Mouse (Mus musculus) limb, embryonic 12.5 days (tissue): ENCODE measurements around the gene Nufip1. TPM values are rescaled to one million over a fixed set of nuclear protein-coding genes. Genes with fewer than 3 reads are reported as not detected.

Experiments
- ATAC-seq: fragments of 200-750 bp; cut with Nextera tagmentation; 2 replicates; pipeline ENCODE4 v1.8.0; 2017; ENCODE audit warnings: low read depth, moderate TSS enrichment; ENCODE audit not compliant: insufficient number of reproducible peaks, insufficient read depth, low FRiP score, low TSS enrichment
- H3K27ac ChIP-seq: fragments of 300-500 bp; sonication (generic); 2 replicates; pipeline ENCODE4 v1.5.1; 2016; ENCODE audit warnings: mild to moderate bottlenecking, moderate library complexity
- H3K27me3 ChIP-seq: fragments of 300-500 bp; sonication (generic); 2 replicates; pipeline ENCODE4 v1.6.1; 2016; ENCODE audit warnings: mild to moderate bottlenecking, moderate library complexity
- H3K36me3 ChIP-seq: fragments of 300-500 bp; sonication (generic); 2 replicates; pipeline ENCODE4 v1.6.1; 2016; ENCODE audit warnings: mild to moderate bottlenecking, moderate library complexity
- H3K4me1 ChIP-seq: fragments of 300-500 bp; sonication (generic); replicated peaks from 2 replicates; pipeline ENCODE4 v1.6.1; 2016
- H3K4me2 ChIP-seq: fragments of 300-500 bp; sonication (generic); 2 replicates; pipeline ENCODE4 v1.6.1; 2016; ENCODE audit warnings: mild to moderate bottlenecking, moderate library complexity
- H3K4me3 ChIP-seq: fragments of 300-500 bp; sonication (generic); replicated peaks from 2 replicates; pipeline ENCODE4 v1.5.1; 2016; ENCODE audit warnings: mild to moderate bottlenecking
- H3K9ac ChIP-seq: fragments of 300-500 bp; sonication (generic); replicated peaks from 2 replicates; pipeline ENCODE4 v1.6.1; 2016; ENCODE audit warnings: mild to moderate bottlenecking, moderate library complexity
- H3K9me3 ChIP-seq: fragments of 300-500 bp; sonication (generic); 2 replicates; pipeline ENCODE4 v1.6.1; 2016; ENCODE audit warnings: mild to moderate bottlenecking, moderate library complexity
- WGBS: fragments of 180-500 bp; shearing (Covaris S2); methylation state at CpG from one replicate; pipeline ENCODE4 v1.1.7; 2016; 5-methylcytosine and 5-hydroxymethylcytosine counted together
- polyA plus RNA-seq: library from polyadenylated mRNA; unstranded; fragments of >200 nt; fragmentation: Nextera tagmentation; extraction: Ambion mirVana; gene quantifications from 2 replicates; pipeline ENCODE4 v1.2.1, GENCODE M21; 2016

Nufip1 gene
- polyA plus RNA-seq, 1 experiment from 2014 or later, result 19.9 TPM

- no peak overlapping the region for H3K9ac ChIP-seq
- H3K27ac ChIP-seq, result no peak overlapping the region; the same call in 1 of the 2 replicates
- H3K4me3 ChIP-seq, result no peak overlapping the region
- peaks cover 11% of the 10 kb centered on the region for H3K36me3 ChIP-seq
- H3K9me3 ChIP-seq, result no peaks in the 10 kb centered on the region
- H3K4me1 ChIP-seq, result no peaks in the 10 kb centered on the region
- H3K27me3 ChIP-seq, result no peaks in the 10 kb centered on the region
- H3K4me2 ChIP-seq, result no peak overlapping the region
- 87% methylated on average over 3 of the region's 3 CpGs for WGBS
- ATAC-seq, result no peak
Measured at GRCm38 (mm10) chr14:76084188-76084587, 26.5 kb upstream of the Nufip1 start.

DNA sequence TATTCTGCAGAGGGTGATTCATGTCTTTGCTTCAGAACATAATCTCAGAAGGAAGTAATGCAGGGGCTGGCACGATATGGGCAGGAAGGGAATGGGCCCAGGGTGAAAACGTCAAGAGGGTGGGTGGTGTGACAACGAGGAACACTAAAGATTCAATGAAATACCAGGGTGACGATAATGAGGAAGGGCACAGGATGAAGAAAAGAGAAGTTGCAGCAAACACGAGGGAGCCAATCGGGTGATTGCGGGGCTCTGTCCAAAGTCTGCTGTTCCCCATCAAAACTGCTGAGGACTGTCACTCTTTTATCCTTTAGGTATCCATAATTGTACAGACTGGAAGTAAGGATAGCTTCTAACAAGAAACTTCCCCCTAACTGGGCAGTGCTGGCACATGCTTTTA lies 13.4 kb upstream of the Nufip1 start:
- H3K4me2 ChIP-seq, result no peak overlapping the region
- H3K9me3 ChIP-seq, result no peaks in the 10 kb centered on the region
- no peak overlapping the region for H3K4me3 ChIP-seq
- no peak overlapping the region for H3K9ac ChIP-seq
- H3K27ac ChIP-seq, result no peak overlapping the region
- 93% methylated on average over 7 of the region's 7 CpGs for WGBS
- H3K27me3 ChIP-seq, result no peaks in the 10 kb centered on the region
- H3K36me3 ChIP-seq, result peaks cover 80% of the 10 kb centered on the region
- no peak for ATAC-seq
- H3K4me1 ChIP-seq, result no peaks in the 10 kb centered on the region

- H3K4me3 ChIP-seq, result no peak overlapping the region
- H3K9me3 ChIP-seq, result no peaks in the 10 kb centered on the region
- no peak overlapping the region for H3K27ac ChIP-seq
- H3K4me2 ChIP-seq, result no peak overlapping the region
- H3K27me3 ChIP-seq, result no peaks in the 10 kb centered on the region
- H3K36me3 ChIP-seq, result peaks cover 77% of the 10 kb centered on the region
- H3K9ac ChIP-seq, result no peak overlapping the region
- no peaks in the 10 kb centered on the region for H3K4me1 ChIP-seq
- no peak for ATAC-seq
- 87% methylated on average over 5 of the region's 5 CpGs for WGBS
Measured at GRCm38 (mm10) chr14:76097815-76098214, 12.9 kb upstream of the Nufip1 start.

GRCm38 (mm10) chr14:76099543-76099942 lies 11.1 kb upstream of the Nufip1 start:
- Histone ChIP-seq H3K27ac (no peak overlapping the region), H3K9me3 (no peaks in the 10 kb centered on the region), H3K4me3 (no peak overlapping the region), H3K4me2 (no peak overlapping the region), H3K4me1 (no peaks in the 10 kb centered on the region), H3K27me3 (no peaks in the 10 kb centered on the region), H3K9ac (no peak overlapping the region), H3K36me3 (peaks cover 79% of the 10 kb centered on the region)
- no peak for ATAC-seq
- 93% methylated on average over 9 of the region's 9 CpGs for WGBS

DNA sequence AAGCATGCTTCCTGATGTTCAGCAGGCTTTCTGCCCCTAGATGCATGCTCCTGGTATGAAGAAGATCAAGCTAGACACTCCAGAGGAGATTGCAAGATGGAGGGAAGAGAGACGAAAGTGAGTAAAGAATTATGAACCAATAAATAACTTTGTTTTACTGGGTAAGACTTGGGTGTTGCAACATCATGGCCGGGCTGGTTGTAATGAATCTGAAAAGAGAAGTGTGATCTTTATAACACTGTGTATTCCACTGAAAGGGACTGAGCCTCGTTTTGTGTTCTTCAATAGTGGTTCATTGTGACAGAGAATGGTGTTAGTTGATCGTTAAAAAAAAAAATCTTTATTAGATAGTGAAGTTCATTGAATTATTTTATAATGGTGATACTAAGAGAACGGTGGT lies 5.1 kb downstream of the Nufip1 start:
- peaks cover 67% of the 10 kb centered on the region for H3K36me3 ChIP-seq
- ATAC-seq, result no peak
- no peak overlapping the region for H3K9ac ChIP-seq
- no peak overlapping the region for H3K27ac ChIP-seq
- WGBS, result 89% methylated on average over 5 of the region's 5 CpGs
- no peaks in the 10 kb centered on the region for H3K27me3 ChIP-seq
- peaks cover 4% of the 10 kb centered on the region; the same call in 1 of the 2 replicates for H3K4me1 ChIP-seq
- no peaks in the 10 kb centered on the region for H3K9me3 ChIP-seq
- no peak overlapping the region for H3K4me2 ChIP-seq
- no peak overlapping the region for H3K4me3 ChIP-seq

DNA sequence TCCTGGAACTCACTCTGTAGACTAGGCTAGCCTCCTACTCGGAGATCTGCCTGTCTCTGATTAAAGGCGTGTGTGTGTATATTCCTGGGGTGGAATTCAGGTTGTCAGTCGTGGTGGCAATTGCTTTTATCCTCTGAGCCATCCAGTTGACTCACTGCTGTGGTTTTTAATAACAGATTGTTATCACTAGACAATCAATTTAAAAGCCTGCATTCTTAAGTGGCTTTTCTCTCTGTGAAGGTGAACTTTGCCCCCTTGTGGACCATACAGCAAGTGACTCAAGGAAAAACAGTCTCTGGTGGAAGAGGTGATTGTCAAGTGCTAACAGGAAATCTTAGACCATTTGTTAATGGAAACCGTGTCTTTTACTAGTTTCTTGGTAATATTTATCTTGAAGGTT lies 8.3 kb downstream of the Nufip1 start:
- no peak for ATAC-seq
- H3K27ac ChIP-seq, result no peak overlapping the region
- H3K4me2 ChIP-seq, result no peak overlapping the region
- H3K4me1 ChIP-seq, result no peaks in the 10 kb centered on the region
- no peaks in the 10 kb centered on the region for H3K27me3 ChIP-seq
- H3K9ac ChIP-seq, result no peak overlapping the region
- H3K36me3 ChIP-seq, result peaks cover 85% of the 10 kb centered on the region
- H3K9me3 ChIP-seq, result no peaks in the 10 kb centered on the region
- H3K4me3 ChIP-seq, result no peak overlapping the region
- WGBS, result 70% methylated on average over 4 of the region's 4 CpGs

DNA sequence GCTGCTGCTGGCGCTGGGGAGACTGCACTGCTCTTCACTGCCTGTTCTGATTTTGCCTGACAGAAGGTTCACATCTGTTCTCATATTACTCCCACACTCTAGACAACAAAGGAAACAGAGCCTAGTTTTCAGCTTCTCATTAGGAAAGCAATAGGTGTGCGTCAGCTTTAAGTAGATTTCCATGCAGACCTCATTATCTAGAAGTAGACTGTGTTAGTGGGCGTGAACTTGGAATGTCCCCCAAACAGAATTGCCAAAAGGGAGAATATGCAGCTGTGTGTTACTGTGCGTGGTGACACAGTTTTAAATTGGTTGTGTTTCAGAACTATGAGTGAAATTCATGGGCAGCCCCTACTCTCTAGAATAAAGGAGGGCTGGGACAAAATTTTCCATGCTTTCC lies 9.8 kb downstream of the Nufip1 start:
- no peak overlapping the region for H3K4me3 ChIP-seq
- ATAC-seq, result no peak
- H3K27me3 ChIP-seq, result no peaks in the 10 kb centered on the region
- H3K36me3 ChIP-seq, result peaks cover 85% of the 10 kb centered on the region
- no peaks in the 10 kb centered on the region for H3K4me1 ChIP-seq
- H3K9ac ChIP-seq, result no peak overlapping the region
- H3K4me2 ChIP-seq, result no peak overlapping the region
- no peak overlapping the region for H3K27ac ChIP-seq
- 79% methylated on average over 4 of the region's 4 CpGs for WGBS
- H3K9me3 ChIP-seq, result no peaks in the 10 kb centered on the region

- Histone ChIP-seq H3K36me3 (peaks cover 85% of the 10 kb centered on the region), H3K4me2 (no peak overlapping the region), H3K9me3 (no peaks in the 10 kb centered on the region), H3K4me3 (no peak overlapping the region), H3K9ac (no peak overlapping the region), H3K4me1 (no peaks in the 10 kb centered on the region), H3K27ac (no peak overlapping the region), H3K27me3 (no peaks in the 10 kb centered on the region)
- no peak for ATAC-seq
- WGBS, result 62% methylated on average over 6 of the region's 6 CpGs
Measured at GRCm38 (mm10) chr14:76121901-76122662, 11.4 kb downstream of the Nufip1 start.

- H3K4me3 ChIP-seq, result no peak overlapping the region
- H3K4me2 ChIP-seq, result no peak overlapping the region
- WGBS, result 92% methylated on average over 8 of the region's 8 CpGs
- no peak for ATAC-seq
- H3K4me1 ChIP-seq, result no peaks in the 10 kb centered on the region
- no peak overlapping the region for H3K9ac ChIP-seq
- H3K36me3 ChIP-seq, result peaks cover 85% of the 10 kb centered on the region
- H3K27me3 ChIP-seq, result no peaks in the 10 kb centered on the region
- H3K9me3 ChIP-seq, result no peaks in the 10 kb centered on the region
- no peak overlapping the region for H3K27ac ChIP-seq
Measured at GRCm38 (mm10) chr14:76122663-76123058, 12.0 kb downstream of the Nufip1 start.

GRCm38 (mm10) chr14:76127311-76127710 lies 16.6 kb downstream of the Nufip1 start:
- Histone ChIP-seq H3K27ac (no peak overlapping the region), H3K9me3 (no peaks in the 10 kb centered on the region), H3K9ac (no peak overlapping the region), H3K36me3 (peaks cover 90% of the 10 kb centered on the region), H3K4me3 (no peak overlapping the region), H3K4me2 (no peak overlapping the region), H3K27me3 (no peaks in the 10 kb centered on the region), H3K4me1 (no peaks in the 10 kb centered on the region)
- WGBS, result 86% methylated on average over 3 of the region's 3 CpGs
- no peak for ATAC-seq

- 91% methylated on average over 4 of the region's 4 CpGs for WGBS
- Histone ChIP-seq H3K4me2 (no peak overlapping the region), H3K9me3 (no peaks in the 10 kb centered on the region), H3K4me1 (no peaks in the 10 kb centered on the region), H3K27ac (no peak overlapping the region), H3K4me3 (no peak overlapping the region), H3K9ac (no peak overlapping the region), H3K36me3 (peaks cover 90% of the 10 kb centered on the region), H3K27me3 (no peaks in the 10 kb centered on the region)
- no peak for ATAC-seq
Measured at GRCm38 (mm10) chr14:76128174-76128573, 17.5 kb downstream of the Nufip1 start.

DNA sequence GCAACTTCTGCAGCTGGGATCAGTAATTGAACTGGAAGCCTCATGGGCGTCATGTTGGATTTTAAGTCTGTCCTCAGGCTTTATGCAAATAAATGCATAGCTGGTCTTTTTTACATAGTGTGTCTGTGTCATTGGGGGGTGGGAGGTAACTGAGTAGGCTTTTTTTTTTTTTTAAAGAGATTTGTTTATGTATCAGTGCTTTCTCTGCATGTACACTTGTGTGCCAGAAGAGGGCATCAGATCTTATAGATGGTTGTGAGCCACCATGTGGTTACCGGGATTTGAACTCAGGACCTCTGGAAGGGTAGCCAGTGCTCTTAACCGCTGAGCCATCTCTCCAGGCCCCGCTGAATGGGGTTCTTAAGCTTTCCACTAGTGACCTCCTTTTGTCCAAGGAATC lies 24.3 kb downstream of the Nufip1 start:
- WGBS, result 91% methylated on average over 4 of the region's 4 CpGs
- ATAC-seq, result no peak
- Histone ChIP-seq H3K4me1 (no peaks in the 10 kb centered on the region), H3K9me3 (no peaks in the 10 kb centered on the region), H3K4me3 (no peak overlapping the region), H3K27ac (no peak overlapping the region), H3K9ac (no peak overlapping the region), H3K4me2 (no peak overlapping the region), H3K36me3 (peaks cover 71% of the 10 kb centered on the region), H3K27me3 (no peaks in the 10 kb centered on the region)
